Mouse (Mus musculus) ovary, postnatal 14 days (tissue): Measurements from ENCODE around the gene Srbd1.
A peak's percentile ranks its signal among the peaks of the same experiment; 100 is the strongest.

Experiments used
- DNase-seq: peaks from one replicate; pipeline ENCODE4 v3.0.0; 2022; ENCODE audit warnings: low spot score

The Srbd1 gene

GRCm38 (mm10) chr17:86035146-86035545, 109.8 kb downstream of the Srbd1 start:
- DNase-seq = no peak

- no peak for DNase-seq
These were observed 110.3 kb downstream of the Srbd1 start for GRCm38 (mm10) chr17:86034641-86035040.

GRCm38 (mm10) chr17:86032113-86032714, 112.8 kb downstream of the Srbd1 start:
- no peak for DNase-seq

- no peak for DNase-seq
These were observed 115.0 kb downstream of the Srbd1 start for GRCm38 (mm10) chr17:86030016-86030415.

- no peak for DNase-seq
These were observed 115.8 kb downstream of the Srbd1 start for GRCm38 (mm10) chr17:86029175-86029574.

GRCm38 (mm10) chr17:86027577-86028199, 117.3 kb downstream of the Srbd1 start:
- no peak for DNase-seq

GRCm38 (mm10) chr17:86024589-86024988, 120.4 kb downstream of the Srbd1 start:
- no peak for DNase-seq

- DNase-seq = no peak
These were observed 122.6 kb downstream of the Srbd1 start for GRCm38 (mm10) chr17:86022366-86022765.

GRCm38 (mm10) chr17:86021815-86022214, 123.2 kb downstream of the Srbd1 start:
- DNase-seq = no peak

- no peak for DNase-seq
These were observed 123.7 kb downstream of the Srbd1 start for GRCm38 (mm10) chr17:86021231-86021630.

GRCm38 (mm10) chr17:86019793-86020192, 125.2 kb downstream of the Srbd1 start:
- DNase-seq = no peak

GRCm38 (mm10) chr17:86014246-86014645, 130.7 kb downstream of the Srbd1 start:
- DNase-seq = no peak

GRCm38 (mm10) chr17:86012576-86012975, 132.4 kb downstream of the Srbd1 start:
- DNase-seq = no peak

GRCm38 (mm10) chr17:86011849-86012248, 133.1 kb downstream of the Srbd1 start:
- DNase-seq = no peak

- no peak for DNase-seq
These were observed 136.6 kb downstream of the Srbd1 start for GRCm38 (mm10) chr17:86008401-86008800.

GRCm38 (mm10) chr17:86002113-86002512, 142.9 kb downstream of the Srbd1 start:
- no peak for DNase-seq

- DNase-seq = no peak
These were observed 143.3 kb downstream of the Srbd1 start for GRCm38 (mm10) chr17:86001667-86002066.

GRCm38 (mm10) chr17:85995727-85996126, 149.2 kb downstream of the Srbd1 start:
- DNase-seq = peak; percentile 46

- no peak for DNase-seq
These were observed 149.9 kb downstream of the Srbd1 start for GRCm38 (mm10) chr17:85995086-85995485.

GRCm38 (mm10) chr17:85989058-85989769, 155.8 kb downstream of the Srbd1 start:
- no peak for DNase-seq

GRCm38 (mm10) chr17:85987531-85987930, 157.4 kb downstream of the Srbd1 start:
- no peak for DNase-seq

GRCm38 (mm10) chr17:85986624-85987023, 158.4 kb downstream of the Srbd1 start:
- no peak for DNase-seq

- DNase-seq = no peak
These were observed 158.8 kb downstream of the Srbd1 start for GRCm38 (mm10) chr17:85986181-85986580.
